Mouse (Mus musculus) intestine, embryonic 15.5 days (tissue): ENCODE data around the gene Zfp598. TPM values are rescaled to one million over a fixed set of nuclear protein-coding genes. Genes with fewer than 3 reads are reported as not detected.
A peak's percentile ranks its signal among the peaks of the same experiment; 100 is the strongest.
"Not testable (repeated sequence)": the region's sequence is repeated elsewhere in the genome, so short reads cannot be mapped to it uniquely, and the experiment has no call there.

Source experiments
- ATAC-seq: fragments of 200-750 bp; cut with Nextera tagmentation; 2 replicates; pipeline ENCODE4 v1.8.0; 2017; ENCODE audit warnings: moderate TSS enrichment, moderate library complexity
- H3K27ac ChIP-seq: fragments of 300-500 bp; sonication (generic); 2 replicates; pipeline ENCODE4 v1.5.1; 2015; ENCODE audit warnings: mild to moderate bottlenecking, inconsistent platforms
- H3K27me3 ChIP-seq: fragments of 300-500 bp; sonication (generic); replicated peaks from 2 replicates; pipeline ENCODE4 v1.6.1; 2015; ENCODE audit warnings: inconsistent platforms
- H3K36me3 ChIP-seq: fragments of 300-500 bp; sonication (generic); 2 replicates; pipeline ENCODE4 v1.6.1; 2015; ENCODE audit warnings: inconsistent platforms
- H3K4me1 ChIP-seq: fragments of 300-500 bp; sonication (generic); replicated peaks from 2 replicates; pipeline ENCODE4 v1.6.1; 2015; ENCODE audit warnings: inconsistent platforms
- H3K4me2 ChIP-seq: fragments of 300-500 bp; sonication (generic); replicated peaks from 2 replicates; pipeline ENCODE4 v1.6.1; 2015; ENCODE audit warnings: mild to moderate bottlenecking, inconsistent platforms
- H3K4me3 ChIP-seq: fragments of 300-500 bp; sonication (generic); replicated peaks from 2 replicates; pipeline ENCODE4 v1.5.1; 2015; ENCODE audit warnings: inconsistent platforms
- H3K9ac ChIP-seq: fragments of 300-500 bp; sonication (generic); 2 replicates; pipeline ENCODE4 v1.6.1; 2015; ENCODE audit warnings: inconsistent platforms
- H3K9me3 ChIP-seq: fragments of 300-500 bp; sonication (generic); 2 replicates; pipeline ENCODE4 v1.6.1; 2016; ENCODE audit warnings: inconsistent platforms
- WGBS: fragments of 180-500 bp; shearing (Covaris S2); methylation state at CpG from one replicate; pipeline ENCODE4 v1.1.7; 2015; 5-methylcytosine and 5-hydroxymethylcytosine counted together
- polyA plus RNA-seq: library from polyadenylated mRNA; unstranded; fragments of >200 nt; fragmentation: Nextera tagmentation; extraction: Ambion mirVana; gene quantifications from 2 replicates; pipeline ENCODE4 v1.2.1, GENCODE M21; 2015

The Zfp598 gene
- polyA plus RNA-seq, 1 experiment from 2014 or later = 20.0 TPM

GRCm38 (mm10) chr17:24716166-24716682 lies 46.7 kb downstream of the Zfp598 start:
- Histone ChIP-seq H3K36me3 (peaks cover 14% of the 10 kb centered on the region), H3K4me3 (no peak overlapping the region), H3K9me3 (no peaks in the 10 kb centered on the region), H3K9ac (no peak overlapping the region), H3K27ac (no peak overlapping the region), H3K4me2 (no peak overlapping the region), H3K27me3 (no peaks in the 10 kb centered on the region), H3K4me1 (0 out of 2 replicates have a peak, but pooled peaks cover under 1% of the 10 kb centered on the region)
- no peak for ATAC-seq
- WGBS = 94% methylated on average over 15 of the region's 15 CpGs

GRCm38 (mm10) chr17:24717943-24718342 lies 48.5 kb downstream of the Zfp598 start, which contains the start of the genes Rnf151 and Rps2:
Gene Rnf151, minus strand, starts transcription at chr17:24718063.
Gene Rps2, plus strand, starts transcription at chr17:24718116.
- ATAC-seq = no peak
- Histone ChIP-seq H3K27me3 (no peaks in the 10 kb centered on the region), H3K4me3 (peak within 1 kb of the TSS; percentile 72), H3K9me3 (no peaks in the 10 kb centered on the region), H3K4me1 (peaks cover 16% of the 10 kb centered on the region), H3K36me3 (peaks cover 26% of the 10 kb centered on the region), H3K27ac (no peak within 1 kb of the TSS), H3K4me2 (peak within 1 kb of the TSS; percentile 55), H3K9ac (peak within 1 kb of the TSS; percentile 92)
- 80% methylated on average over 4 of the region's 4 CpGs for WGBS

- 61% methylated on average over 5 of the region's 5 CpGs for WGBS
- peaks cover 26% of the 10 kb centered on the region for H3K36me3 ChIP-seq
- H3K4me2 ChIP-seq = peak overlapping the region; percentile 55
- not testable (repeated sequence) for H3K27me3 ChIP-seq, ATAC-seq, H3K9me3 ChIP-seq, H3K27ac ChIP-seq
- H3K4me3 ChIP-seq = peak overlapping the region; percentile 72
- H3K9ac ChIP-seq = peak overlapping the region; percentile 92
- peaks cover 23% of the 10 kb centered on the region for H3K4me1 ChIP-seq
These were observed 49.5 kb downstream of the Zfp598 start for GRCm38 (mm10) chr17:24718938-24719337.

GRCm38 (mm10) chr17:24719494-24720222 lies 50.2 kb downstream of the Zfp598 start:
- under 1% methylated on average over 61 of the region's 61 CpGs for WGBS
- Histone ChIP-seq H3K27ac (peak overlapping the region; percentile 83), H3K9ac (peak overlapping the region; percentile 92), H3K9me3 (no peaks in the 10 kb centered on the region), H3K4me1 (peaks cover 23% of the 10 kb centered on the region), H3K27me3 (no peaks in the 10 kb centered on the region), H3K36me3 (peaks cover 26% of the 10 kb centered on the region), H3K4me2 (peak overlapping the region; percentile 71), H3K4me3 (peak overlapping the region; percentile 72)
- ATAC-seq = peak; percentile 97

GRCm38 (mm10) chr17:24720616-24721015 lies 51.1 kb downstream of the Zfp598 start:
- H3K4me3 ChIP-seq = peak overlapping the region; percentile 72
- under 1% methylated on average over 11 of the region's 11 CpGs for WGBS
- peak overlapping the region; percentile 79 for H3K9ac ChIP-seq
- H3K36me3 ChIP-seq = peaks cover 26% of the 10 kb centered on the region
- peaks cover 23% of the 10 kb centered on the region for H3K4me1 ChIP-seq
- peak overlapping the region; percentile 83 for H3K27ac ChIP-seq
- H3K27me3 ChIP-seq, ATAC-seq, H3K9me3 ChIP-seq: not testable (repeated sequence)
- H3K4me2 ChIP-seq = peak overlapping the region; percentile 71

GRCm38 (mm10) chr17:24721383-24721955 lies 52.0 kb downstream of the Zfp598 start:
- not testable (repeated sequence) for H3K27me3 ChIP-seq, H3K9me3 ChIP-seq, ATAC-seq
- peak overlapping the region; percentile 71 for H3K4me2 ChIP-seq
- 46% methylated on average over 7 of the region's 7 CpGs for WGBS
- H3K4me3 ChIP-seq = peak overlapping the region; percentile 72
- H3K27ac ChIP-seq = peak overlapping the region; percentile 20
- H3K4me1 ChIP-seq = peaks cover 23% of the 10 kb centered on the region
- H3K9ac ChIP-seq = peak overlapping the region; percentile 52
- H3K36me3 ChIP-seq = peaks cover 21% of the 10 kb centered on the region

GRCm38 (mm10) chr17:24722220-24722924 lies 52.9 kb downstream of the Zfp598 start:
- peaks cover 23% of the 10 kb centered on the region for H3K4me1 ChIP-seq
- peak overlapping the region; percentile 32; the same call in 1 of the 2 replicates for H3K9ac ChIP-seq
- H3K27me3 ChIP-seq = no peaks in the 10 kb centered on the region
- peaks cover 21% of the 10 kb centered on the region for H3K36me3 ChIP-seq
- H3K27ac ChIP-seq = 0 out of 2 replicates have a peak overlapping the region, but pooled peaks have one; percentile 72
- ATAC-seq = no peak
- H3K4me3 ChIP-seq = peak overlapping the region; percentile 24
- no peaks in the 10 kb centered on the region for H3K9me3 ChIP-seq
- 29% methylated on average over 13 of the region's 13 CpGs for WGBS
- H3K4me2 ChIP-seq = peak overlapping the region; percentile 71

GRCm38 (mm10) chr17:24723122-24723880 lies 53.8 kb downstream of the Zfp598 start:
- H3K4me2 ChIP-seq = peak overlapping the region; percentile 71
- peaks cover 14% of the 10 kb centered on the region for H3K36me3 ChIP-seq
- H3K4me1 ChIP-seq = peaks cover 23% of the 10 kb centered on the region
- WGBS = under 1% methylated on average over 12 of the region's 12 CpGs
- peak overlapping the region; percentile 61 for H3K4me3 ChIP-seq
- H3K27me3 ChIP-seq = no peaks in the 10 kb centered on the region
- peak overlapping the region; percentile 72 for H3K27ac ChIP-seq
- H3K9ac ChIP-seq = peak overlapping the region; percentile 80
- no peak for ATAC-seq
- H3K9me3 ChIP-seq = no peaks in the 10 kb centered on the region

GRCm38 (mm10) chr17:24723881-24724180 lies 54.3 kb downstream of the Zfp598 start:
- peaks cover 14% of the 10 kb centered on the region for H3K36me3 ChIP-seq
- H3K27ac ChIP-seq = peak overlapping the region; percentile 72
- peak overlapping the region; percentile 61 for H3K4me3 ChIP-seq
- H3K9ac ChIP-seq = peak overlapping the region; percentile 80
- no peaks in the 10 kb centered on the region for H3K9me3 ChIP-seq
- ATAC-seq = peak; percentile 24
- H3K27me3 ChIP-seq = no peaks in the 10 kb centered on the region
- H3K4me2 ChIP-seq = peak overlapping the region; percentile 71
- WGBS = under 1% methylated on average over 15 of the region's 15 CpGs
- peaks cover 23% of the 10 kb centered on the region for H3K4me1 ChIP-seq

- H3K27ac ChIP-seq = peak within 1 kb of the TSS; percentile 72
- no peaks in the 10 kb centered on the region for H3K27me3 ChIP-seq
- no peaks in the 10 kb centered on the region for H3K9me3 ChIP-seq
- H3K4me2 ChIP-seq = peak within 1 kb of the TSS; percentile 71
- peak within 1 kb of the TSS; percentile 80 for H3K9ac ChIP-seq
- peak within 1 kb of the TSS; percentile 61 for H3K4me3 ChIP-seq
- peak; percentile 79 for ATAC-seq
- H3K4me1 ChIP-seq = peaks cover 23% of the 10 kb centered on the region
- peaks cover 14% of the 10 kb centered on the region for H3K36me3 ChIP-seq
- WGBS = under 1% methylated on average over 30 of the region's 30 CpGs
These were observed 54.7 kb downstream of the Zfp598 start, which contains the start of gene Ndufb10 for GRCm38 (mm10) chr17:24724184-24724583. Gene Ndufb10, minus strand, starts transcription at chr17:24724478.

- peaks cover 14% of the 10 kb centered on the region for H3K36me3 ChIP-seq
- 74% methylated on average over 3 of the region's 3 CpGs for WGBS
- H3K27me3 ChIP-seq = no peaks in the 10 kb centered on the region
- no peak overlapping the region for H3K9ac ChIP-seq
- no peak for ATAC-seq
- no peak overlapping the region for H3K4me3 ChIP-seq
- no peak overlapping the region for H3K4me2 ChIP-seq
- H3K27ac ChIP-seq = no peak overlapping the region
- H3K4me1 ChIP-seq = peaks cover 23% of the 10 kb centered on the region
- no peaks in the 10 kb centered on the region for H3K9me3 ChIP-seq
These were observed 56.3 kb downstream of the Zfp598 start for GRCm38 (mm10) chr17:24725637-24726390.
